Mouse (Mus musculus) limb, embryonic 11.5 days (tissue): ENCODE results near the gene Lpin2. TPM values are rescaled to one million over a fixed set of nuclear protein-coding genes. Genes with fewer than 3 reads are reported as not detected.

ENCODE experiments used
- ATAC-seq: fragments of 200-750 bp; cut with Nextera tagmentation; 2 replicates; pipeline ENCODE4 v1.8.0; 2017; ENCODE audit warnings: low read depth; ENCODE audit not compliant: insufficient number of reproducible peaks, low FRiP score, low TSS enrichment
- DNase-seq: peaks from one replicate; pipeline ENCODE4 v3.0.0-alpha.2; 2015; ENCODE audit warnings: low spot score
- H3K27ac ChIP-seq: fragments of 300-500 bp; sonication (generic); replicated peaks from 2 replicates; pipeline ENCODE4 v1.5.1; 2014; ENCODE audit warnings: low read depth, mild to moderate bottlenecking, low read length
- H3K27me3 ChIP-seq: fragments of 300-500 bp; sonication (generic); 2 replicates; pipeline ENCODE4 v1.6.1; 2014; ENCODE audit warnings: mild to moderate bottlenecking, low read length, mixed read lengths; ENCODE audit not compliant: control insufficient read depth, insufficient read depth
- H3K36me3 ChIP-seq: fragments of 300-500 bp; sonication (generic); 2 replicates; pipeline ENCODE4 v1.6.1; 2014; ENCODE audit warnings: mild to moderate bottlenecking, low read length, moderate library complexity, mixed read lengths; ENCODE audit not compliant: control insufficient read depth, insufficient read depth
- H3K4me1 ChIP-seq: fragments of 300-500 bp; sonication (generic); 2 replicates; pipeline ENCODE4 v1.6.1; 2014; ENCODE audit warnings: low read length, mixed read lengths; ENCODE audit not compliant: control insufficient read depth, insufficient read depth
- H3K4me2 ChIP-seq: fragments of 300-500 bp; sonication (generic); 2 replicates; pipeline ENCODE4 v1.6.1; 2014; ENCODE audit warnings: low read depth, mild to moderate bottlenecking, moderate library complexity; ENCODE audit not compliant: severe bottlenecking
- H3K4me3 ChIP-seq: fragments of 300-500 bp; sonication (generic); 2 replicates; pipeline ENCODE4 v1.5.1; 2014; ENCODE audit warnings: low read depth, low read length
- H3K9ac ChIP-seq: fragments of 300-500 bp; sonication (generic); 2 replicates; pipeline ENCODE4 v1.6.1; 2014; ENCODE audit warnings: mild to moderate bottlenecking, low read length
- H3K9me3 ChIP-seq: fragments of 300-500 bp; sonication (generic); 2 replicates; pipeline ENCODE4 v1.6.1; 2016; ENCODE audit warnings: low read length; ENCODE audit not compliant: control insufficient read depth
- WGBS: fragments of 180-500 bp; shearing (Covaris S2); extraction: QIAGEN DNeasy Blood & Tissue Kit; methylation state at CpG from one replicate; pipeline ENCODE4 v1.1.7; 2014; 5-methylcytosine and 5-hydroxymethylcytosine counted together
- polyA plus RNA-seq: library from polyadenylated mRNA; unstranded; fragments of >200 nt; fragmentation: Nextera tagmentation; extraction: Ambion mirVana; gene quantifications from 2 replicates; pipeline ENCODE4 v1.2.1, GENCODE M21; 2014

Gene Lpin2
- polyA plus RNA-seq, 1 experiment from 2014 or later, result 48.1 TPM

GRCm38 (mm10) chr17:71277701-71278491 is 95.5 kb downstream of the Lpin2 start:
- H3K27me3 ChIP-seq, result no peaks in the 10 kb centered on the region
- 92% methylated on average over 6 of the region's 6 CpGs for WGBS

GRCm38 (mm10) chr17:71282716-71283115 is 100.4 kb downstream of the Lpin2 start:
- H3K27ac ChIP-seq, result no peak overlapping the region
- H3K4me2 ChIP-seq, result no peak overlapping the region
- H3K36me3 ChIP-seq, result no peaks in the 10 kb centered on the region
- H3K27me3 ChIP-seq, result no peaks in the 10 kb centered on the region
- H3K9me3 ChIP-seq, result no peaks in the 10 kb centered on the region
- DNase-seq (no peak), ATAC-seq (no peak)
- H3K4me3 ChIP-seq, result no peak overlapping the region
- H3K9ac ChIP-seq, result no peak overlapping the region
- peaks cover 5% of the 10 kb centered on the region; the same call in 1 of the 2 replicates for H3K4me1 ChIP-seq
- WGBS, result 95% methylated on average over 9 of the region's 9 CpGs

More at GRCm38 (mm10) chr17:71277701-71278491, 95.5 kb downstream of the Lpin2 start:
- no peak for DNase-seq
- H3K9ac ChIP-seq, result no peak overlapping the region
- H3K9me3 ChIP-seq, result no peaks in the 10 kb centered on the region
- ATAC-seq, result no peak
- H3K4me1 ChIP-seq, result no peaks in the 10 kb centered on the region
- H3K27ac ChIP-seq, result no peak overlapping the region
- H3K36me3 ChIP-seq, result no peaks in the 10 kb centered on the region
- no peak overlapping the region for H3K4me2 ChIP-seq
- no peak overlapping the region for H3K4me3 ChIP-seq

- no peak overlapping the region for H3K9ac ChIP-seq
- no peaks in the 10 kb centered on the region for H3K27me3 ChIP-seq
- no peaks in the 10 kb centered on the region for H3K36me3 ChIP-seq
- no peak for DNase-seq
- peaks cover 5% of the 10 kb centered on the region; the same call in 1 of the 2 replicates for H3K4me1 ChIP-seq
- no peaks in the 10 kb centered on the region for H3K9me3 ChIP-seq
- H3K4me3 ChIP-seq, result no peak overlapping the region
- H3K27ac ChIP-seq, result no peak overlapping the region
- no peak overlapping the region for H3K4me2 ChIP-seq
- ATAC-seq, result no peak
- 93% methylated on average over 4 of the region's 4 CpGs for WGBS
These were observed 100.9 kb downstream of the Lpin2 start for GRCm38 (mm10) chr17:71283237-71283636.

- Histone ChIP-seq H3K27ac (no peak overlapping the region), H3K27me3 (no peaks in the 10 kb centered on the region), H3K9me3 (no peaks in the 10 kb centered on the region), H3K4me3 (no peak overlapping the region), H3K36me3 (no peaks in the 10 kb centered on the region), H3K4me1 (peaks cover 5% of the 10 kb centered on the region; the same call in 1 of the 2 replicates), H3K9ac (no peak overlapping the region), H3K4me2 (no peak overlapping the region)
- ATAC-seq (no peak), DNase-seq (no peak)
- WGBS, result 57% methylated on average over 6 of the region's 6 CpGs
These were observed 102.5 kb downstream of the Lpin2 start for GRCm38 (mm10) chr17:71284890-71285289.

- Histone ChIP-seq H3K9me3 (no peaks in the 10 kb centered on the region), H3K4me2 (no peak overlapping the region), H3K9ac (no peak overlapping the region), H3K27ac (no peak overlapping the region), H3K4me1 (peaks cover 5% of the 10 kb centered on the region; the same call in 1 of the 2 replicates), H3K4me3 (no peak overlapping the region), H3K36me3 (no peaks in the 10 kb centered on the region), H3K27me3 (no peaks in the 10 kb centered on the region)
- DNase-seq (no peak), ATAC-seq (no peak)
- 75% methylated on average over 6 of the region's 6 CpGs for WGBS
These were observed 103.6 kb downstream of the Lpin2 start for GRCm38 (mm10) chr17:71285929-71286328.

- Histone ChIP-seq H3K4me1 (peaks cover 5% of the 10 kb centered on the region; the same call in 1 of the 2 replicates), H3K9ac (no peak overlapping the region), H3K4me2 (no peak overlapping the region), H3K27me3 (no peaks in the 10 kb centered on the region), H3K4me3 (no peak overlapping the region), H3K27ac (no peak overlapping the region), H3K36me3 (no peaks in the 10 kb centered on the region), H3K9me3 (no peaks in the 10 kb centered on the region)
- ATAC-seq (no peak), DNase-seq (no peak)
- 96% methylated on average over 7 of the region's 7 CpGs for WGBS
These were observed 105.2 kb downstream of the Lpin2 start for GRCm38 (mm10) chr17:71287586-71287985.

- Histone ChIP-seq H3K9ac (no peak overlapping the region), H3K4me2 (no peak overlapping the region), H3K27ac (no peak overlapping the region), H3K4me3 (no peak overlapping the region), H3K4me1 (peaks cover 5% of the 10 kb centered on the region; the same call in 1 of the 2 replicates), H3K36me3 (no peaks in the 10 kb centered on the region), H3K9me3 (no peaks in the 10 kb centered on the region), H3K27me3 (no peaks in the 10 kb centered on the region)
- ATAC-seq, result no peak
- WGBS, result 90% methylated on average over 11 of the region's 11 CpGs
- no peak for DNase-seq
These were observed 105.9 kb downstream of the Lpin2 start for GRCm38 (mm10) chr17:71288145-71288758.

GRCm38 (mm10) chr17:71288808-71289548 is 106.6 kb downstream of the Lpin2 start:
- H3K27ac ChIP-seq, result no peak overlapping the region
- H3K9me3 ChIP-seq, result no peaks in the 10 kb centered on the region
- peaks cover 5% of the 10 kb centered on the region; the same call in 1 of the 2 replicates for H3K4me1 ChIP-seq
- DNase-seq (no peak), ATAC-seq (no peak)
- H3K27me3 ChIP-seq, result no peaks in the 10 kb centered on the region
- no peak overlapping the region for H3K4me2 ChIP-seq
- no peak overlapping the region for H3K9ac ChIP-seq
- H3K36me3 ChIP-seq, result no peaks in the 10 kb centered on the region
- WGBS, result 88% methylated on average over 10 of the region's 10 CpGs
- no peak overlapping the region for H3K4me3 ChIP-seq
